Mouse (Mus musculus) effector memory CD4-positive, alpha-beta T cell, adult 7 months (primary cell): ENCODE data around the gene Cd209b. TPM values are rescaled to one million over a fixed set of nuclear protein-coding genes. Genes with fewer than 3 reads are reported as not detected.

Source experiments
- polyA plus RNA-seq: library from polyadenylated mRNA; unstranded; fragments of 100-300 nt; shearing (Covaris generic); gene quantifications from one replicate; pipeline ENCODE4 v1.2.1, GENCODE M21; 2017

The Cd209b gene
- not detected for polyA plus RNA-seq

DNA sequence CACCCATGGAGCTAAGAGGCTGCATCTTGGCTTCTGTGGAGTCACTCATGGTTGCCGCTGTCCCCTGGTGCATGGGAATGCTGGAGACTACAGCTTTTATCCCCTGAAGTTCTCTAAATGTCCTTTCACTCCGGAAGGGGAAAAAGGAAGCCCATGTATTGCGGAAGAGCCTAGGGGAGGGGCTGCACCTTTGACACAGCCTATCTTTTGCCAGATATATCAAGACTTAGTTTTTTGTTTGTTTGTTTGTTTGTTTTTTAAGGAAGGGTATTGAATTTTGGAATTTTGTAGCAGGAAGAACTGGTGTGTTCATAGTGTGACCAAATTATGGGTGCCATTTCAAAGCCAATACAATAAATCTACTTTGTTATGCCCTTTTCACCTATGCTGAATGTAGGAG is at the start of gene Cd209b:
Gene Cd209b (minus strand): TSS at position 101 of the 400 bp plus-strand sequence.

GRCm38 (mm10) chr8:3954646-3955045 is 28.0 kb upstream of the Cd209b start, which contains the start of gene Cd209c:
Gene Cd209c (minus strand): TSS chr8:3954746.

DNA sequence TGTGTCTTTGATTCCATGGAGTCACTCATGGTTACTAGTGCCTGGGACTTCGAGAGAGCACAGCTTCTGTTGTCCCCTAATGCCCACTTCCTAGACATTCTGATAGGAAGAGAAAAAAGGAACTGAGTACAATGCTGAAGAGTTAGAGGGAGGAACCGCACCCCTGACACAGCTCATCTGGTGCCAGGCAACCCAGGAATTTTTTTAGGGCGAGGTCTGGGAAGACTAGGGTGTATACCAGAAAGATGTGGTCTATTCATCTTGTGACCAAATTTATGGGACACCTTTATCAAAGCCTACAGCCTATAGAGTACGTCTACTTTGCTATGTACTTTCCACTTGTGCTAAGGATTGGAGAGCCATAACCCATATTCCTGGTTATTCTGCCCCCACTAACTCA is 48.2 kb downstream of the Cd209b start, which contains the start of gene Cd209d:
Gene Cd209d (minus strand): TSS at position 101 of the 400 bp plus-strand sequence.

Other genes with a start within 250 kb of the Cd209b start
- 0.46 TPM for gene Fcer2a, start 232.7 kb downstream of the Cd209b start, polyA plus RNA-seq
- not detected for gene Clec4g, start 206.2 kb downstream of the Cd209b start, polyA plus RNA-seq
- gene Cd209a, start 177.9 kb downstream of the Cd209b start, polyA plus RNA-seq: 0.60 TPM
- 0.35 TPM for gene Cd209e, start 72.5 kb downstream of the Cd209b start, polyA plus RNA-seq
- not detected for gene Cd209d, start 48.3 kb downstream of the Cd209b start, polyA plus RNA-seq
- gene Cd209c, start 27.9 kb upstream of the Cd209b start, polyA plus RNA-seq: 1.3 TPM
- gene Cd209f, start 179.0 kb upstream of the Cd209b start, polyA plus RNA-seq: 0.38 TPM
- gene Cd209g, start 207.3 kb upstream of the Cd209b start, polyA plus RNA-seq: 0.87 TPM
- 10.3 TPM for gene Evi5l, start 239.7 kb upstream of the Cd209b start, polyA plus RNA-seq